Mouse (Mus musculus) neural tube, embryonic 13.5 days (tissue): ENCODE measurements around the gene Brd1. TPM values are rescaled to one million over a fixed set of nuclear protein-coding genes. Genes with fewer than 3 reads are reported as not detected.

Experiments used
- ATAC-seq: fragments of 200-750 bp; cut with Nextera tagmentation; 2 replicates; pipeline ENCODE4 v1.8.0; 2017; ENCODE audit warnings: low read depth, mild to moderate bottlenecking, moderate TSS enrichment, moderate library complexity
- H3K27ac ChIP-seq: fragments of 300-500 bp; sonication (generic); replicated peaks from 2 replicates; pipeline ENCODE4 v1.5.1; 2015; ENCODE audit warnings: moderate library complexity, mild to moderate bottlenecking, inconsistent platforms
- H3K27me3 ChIP-seq: fragments of 300-500 bp; sonication (generic); 2 replicates; pipeline ENCODE4 v1.6.1; 2015; ENCODE audit warnings: mild to moderate bottlenecking, inconsistent platforms
- H3K36me3 ChIP-seq: fragments of 300-500 bp; sonication (generic); 2 replicates; pipeline ENCODE4 v1.6.1; 2015; ENCODE audit warnings: mild to moderate bottlenecking, inconsistent platforms
- H3K4me1 ChIP-seq: fragments of 300-500 bp; sonication (generic); replicated peaks from 2 replicates; pipeline ENCODE4 v1.6.1; 2015; ENCODE audit warnings: inconsistent platforms
- H3K4me2 ChIP-seq: fragments of 300-500 bp; sonication (generic); 2 replicates; pipeline ENCODE4 v1.6.1; 2015; ENCODE audit warnings: inconsistent platforms, mild to moderate bottlenecking, moderate library complexity
- H3K4me3 ChIP-seq: fragments of 300-500 bp; sonication (generic); 2 replicates; pipeline ENCODE4 v1.5.1; 2015; ENCODE audit warnings: mild to moderate bottlenecking, inconsistent platforms
- H3K9ac ChIP-seq: fragments of 300-500 bp; sonication (generic); 2 replicates; pipeline ENCODE4 v1.6.1; 2015; ENCODE audit warnings: moderate library complexity, mild to moderate bottlenecking, inconsistent platforms
- H3K9me3 ChIP-seq: fragments of 300-500 bp; sonication (generic); 2 replicates; pipeline ENCODE4 v1.6.1; 2016; ENCODE audit warnings: inconsistent platforms
- WGBS: fragments of 180-500 bp; shearing (Covaris S2); methylation state at CpG from one replicate; pipeline ENCODE4 v1.1.7; 2015; 5-methylcytosine and 5-hydroxymethylcytosine counted together
- polyA plus RNA-seq: library from polyadenylated mRNA; unstranded; fragments of >200 nt; fragmentation: Nextera tagmentation; extraction: Ambion mirVana; gene quantifications from 2 replicates; pipeline ENCODE4 v1.2.1, GENCODE M21; 2015

The Brd1 gene
- polyA plus RNA-seq, 1 experiment from 2014 or later = 18.1 TPM

DNA sequence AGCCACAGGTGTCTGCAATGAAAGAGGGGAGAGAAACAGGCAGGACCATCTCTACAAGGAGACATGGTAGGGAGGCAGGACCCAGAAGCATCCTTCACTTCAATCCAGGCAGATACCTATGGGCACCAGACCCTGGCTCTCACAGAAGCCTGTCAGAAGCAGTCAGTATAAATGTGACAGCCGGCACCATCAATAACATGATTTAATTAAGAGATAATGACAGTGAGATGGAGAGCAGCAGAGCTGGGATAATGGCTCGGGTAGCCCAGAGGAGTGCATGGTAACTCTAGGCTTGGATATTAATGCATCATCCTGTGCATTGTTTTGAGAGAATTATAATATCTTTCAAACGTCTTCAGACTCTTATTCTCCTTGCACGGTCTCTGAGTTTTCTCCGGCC, 58.0 kb downstream of the Brd1 start:
- Histone ChIP-seq H3K4me1 (peaks cover 9% of the 10 kb centered on the region; the same call in 1 of the 2 replicates), H3K4me3 (no peak overlapping the region), H3K9me3 (no peaks in the 10 kb centered on the region), H3K4me2 (no peak overlapping the region), H3K36me3 (no peaks in the 10 kb centered on the region), H3K9ac (no peak overlapping the region), H3K27me3 (no peaks in the 10 kb centered on the region), H3K27ac (no peak overlapping the region)
- 56% methylated on average over 5 of the region's 5 CpGs for WGBS
- ATAC-seq = peak; percentile 67; the same call in 1 of the 2 replicates

- H3K9me3 ChIP-seq = no peaks in the 10 kb centered on the region
- H3K27me3 ChIP-seq = no peaks in the 10 kb centered on the region
- H3K4me3 ChIP-seq = no peak overlapping the region
- no peak overlapping the region for H3K4me2 ChIP-seq
- H3K36me3 ChIP-seq = no peaks in the 10 kb centered on the region
- no peaks in the 10 kb centered on the region for H3K4me1 ChIP-seq
- no peak overlapping the region for H3K27ac ChIP-seq
- H3K9ac ChIP-seq = no peak overlapping the region
- WGBS = 94% methylated on average over 2 of the region's 2 CpGs
- no peak for ATAC-seq
These were observed 65.3 kb downstream of the Brd1 start for GRCm38 (mm10) chr15:88668693-88669092.

DNA sequence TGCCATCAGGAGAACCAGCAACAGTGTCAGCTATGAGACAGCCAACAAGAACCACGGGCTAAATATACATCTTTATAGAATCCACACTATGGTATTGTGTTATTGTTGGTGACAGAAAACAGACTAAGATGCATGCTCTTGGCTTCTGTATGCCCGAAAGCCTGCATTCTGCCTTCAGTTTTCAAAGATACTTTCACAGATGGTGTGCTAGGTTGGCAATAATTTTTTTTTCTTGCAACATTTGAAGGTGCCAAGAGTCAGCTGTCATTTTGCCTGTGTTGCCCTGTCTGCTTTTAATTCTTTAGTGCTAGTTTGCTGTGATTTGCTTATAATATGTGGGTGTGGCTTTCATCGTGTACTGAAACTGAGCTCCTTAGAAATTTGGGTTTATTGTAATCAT, 66.4 kb downstream of the Brd1 start:
- Histone ChIP-seq H3K36me3 (no peaks in the 10 kb centered on the region), H3K9ac (no peak overlapping the region), H3K4me1 (peaks cover under 1% of the 10 kb centered on the region; the same call in 1 of the 2 replicates), H3K27ac (no peak overlapping the region), H3K4me3 (no peak overlapping the region), H3K27me3 (peaks cover 7% of the 10 kb centered on the region), H3K9me3 (no peaks in the 10 kb centered on the region), H3K4me2 (no peak overlapping the region)
- ATAC-seq = no peak
- 90% methylated on average over 3 of the region's 3 CpGs for whole genome bisulfite sequencing

- Histone ChIP-seq H3K4me1 (peaks cover 6% of the 10 kb centered on the region), H3K27me3 (peaks cover 11% of the 10 kb centered on the region), H3K9me3 (no peaks in the 10 kb centered on the region), H3K9ac (no peak overlapping the region), H3K4me3 (no peak overlapping the region), H3K27ac (no peak overlapping the region), H3K36me3 (no peaks in the 10 kb centered on the region), H3K4me2 (no peak overlapping the region)
- WGBS = 41% methylated on average over 4 of the region's 4 CpGs
- no peak for ATAC-seq
These were observed 68.2 kb downstream of the Brd1 start for GRCm38 (mm10) chr15:88665846-88666245.

GRCm38 (mm10) chr15:88663041-88663440, 71.0 kb downstream of the Brd1 start:
- Histone ChIP-seq H3K4me1 (peaks cover 6% of the 10 kb centered on the region), H3K27ac (no peak overlapping the region), H3K4me3 (no peak overlapping the region), H3K9ac (no peak overlapping the region), H3K4me2 (no peak overlapping the region), H3K36me3 (no peaks in the 10 kb centered on the region), H3K27me3 (peaks cover 11% of the 10 kb centered on the region), H3K9me3 (no peaks in the 10 kb centered on the region)
- no peak for ATAC-seq
- 38% methylated on average over 11 of the region's 11 CpGs for WGBS

DNA sequence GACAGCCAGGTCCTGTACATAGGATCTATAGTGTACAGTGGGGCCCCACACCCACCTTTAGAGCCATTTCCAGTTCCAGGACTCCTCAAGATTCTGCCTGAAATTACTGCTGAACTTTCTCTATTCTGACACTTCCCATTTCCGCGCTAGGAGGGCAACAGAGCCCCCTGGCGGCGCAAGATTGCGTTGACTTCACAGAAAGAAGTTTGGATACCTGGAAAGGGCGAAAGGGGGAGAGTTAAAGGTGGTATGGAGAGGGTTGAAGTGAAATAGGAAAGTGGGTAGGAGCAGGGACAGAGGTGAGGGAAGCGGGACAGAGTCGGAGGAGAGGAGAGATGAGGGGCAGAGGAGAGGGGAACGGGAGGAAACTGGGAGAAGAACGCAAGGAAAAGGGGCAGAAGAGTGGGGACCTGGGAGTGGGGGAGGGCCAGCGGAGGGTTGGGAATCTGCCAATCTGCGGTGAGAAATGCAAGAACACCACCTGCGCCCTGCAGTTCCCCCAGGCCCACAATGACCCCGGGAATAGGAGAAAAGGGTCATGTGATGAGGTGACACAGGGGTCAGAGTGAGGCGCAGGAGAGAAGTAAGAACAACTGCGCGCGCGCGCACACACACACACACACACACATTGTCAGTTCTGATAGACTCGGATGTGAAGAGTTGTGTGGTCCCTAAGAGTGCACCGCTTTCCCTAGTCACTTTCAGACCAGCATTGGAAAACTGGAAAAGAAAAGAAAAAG, 71.8 kb downstream of the Brd1 start:
- Histone ChIP-seq H3K9me3 (no peaks in the 10 kb centered on the region), H3K4me3 (no peak overlapping the region), H3K27ac (no peak overlapping the region), H3K4me2 (peak overlapping the region; percentile 33), H3K36me3 (no peaks in the 10 kb centered on the region), H3K4me1 (peaks cover 6% of the 10 kb centered on the region), H3K27me3 (peaks cover 11% of the 10 kb centered on the region), H3K9ac (no peak overlapping the region)
- ATAC-seq = no peak
- WGBS = 6% methylated on average over 22 of the region's 22 CpGs

DNA sequence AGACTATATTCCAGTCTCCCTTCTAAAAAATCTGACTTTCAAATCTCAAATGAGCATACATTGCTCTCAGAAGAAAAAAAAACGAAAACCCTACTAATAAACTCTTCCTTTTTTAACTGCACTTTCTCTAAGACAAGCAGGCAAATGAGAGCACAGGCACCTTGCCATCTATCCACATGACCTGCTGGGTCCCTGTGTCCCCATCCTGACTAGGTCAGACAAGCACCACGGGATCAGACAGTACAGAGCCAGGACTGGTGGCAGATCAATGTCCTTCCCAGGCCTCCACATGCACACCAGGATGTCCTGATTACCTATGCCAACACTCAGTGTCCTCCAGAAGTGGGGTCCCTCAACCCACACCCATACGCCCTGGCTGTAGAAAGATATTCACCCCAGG, 72.4 kb downstream of the Brd1 start:
- Histone ChIP-seq H3K9me3 (no peaks in the 10 kb centered on the region), H3K27me3 (peaks cover 11% of the 10 kb centered on the region), H3K27ac (no peak overlapping the region), H3K4me2 (no peak overlapping the region), H3K4me1 (peaks cover 6% of the 10 kb centered on the region), H3K4me3 (no peak overlapping the region), H3K9ac (no peak overlapping the region), H3K36me3 (no peaks in the 10 kb centered on the region)
- no peak for ATAC-seq
- WGBS = 66% methylated on average over 3 of the region's 3 CpGs

DNA sequence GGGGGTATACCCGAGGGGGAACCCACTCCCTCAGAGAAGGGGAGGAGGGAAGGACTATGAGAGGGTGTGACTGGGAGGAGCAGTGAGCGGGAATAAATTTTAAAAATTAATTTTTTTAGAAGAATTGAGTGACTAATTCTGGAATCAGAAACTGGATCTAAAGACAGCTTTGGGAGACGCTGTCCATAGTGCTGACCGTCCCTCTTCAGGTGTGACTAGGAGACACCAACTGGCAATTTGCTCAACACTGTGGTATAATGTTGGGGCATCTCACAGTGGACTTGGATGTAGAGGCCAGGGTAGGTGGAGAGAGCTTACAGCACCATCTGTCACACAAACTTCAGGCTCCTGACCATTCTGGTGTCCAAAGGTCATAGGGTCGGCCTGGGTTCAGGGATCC, 82.0 kb downstream of the Brd1 start:
- H3K4me2 ChIP-seq = no peak overlapping the region
- WGBS = 57% methylated on average over 5 of the region's 5 CpGs

GRCm38 (mm10) chr15:88651019-88651418, 83.0 kb downstream of the Brd1 start:
- no peaks in the 10 kb centered on the region for H3K36me3 ChIP-seq
- peak; percentile 77 for ATAC-seq
- H3K4me3 ChIP-seq = no peak overlapping the region
- peak overlapping the region; percentile 22; the same call in 1 of the 2 replicates for H3K4me2 ChIP-seq
- H3K4me1 ChIP-seq = peaks cover 4% of the 10 kb centered on the region; the same call in 1 of the 2 replicates
- H3K27me3 ChIP-seq = no peaks in the 10 kb centered on the region; the same call in 1 of the 2 replicates
- WGBS = 17% methylated on average over 13 of the region's 13 CpGs
- H3K9me3 ChIP-seq = no peaks in the 10 kb centered on the region
- H3K9ac ChIP-seq = no peak overlapping the region
- H3K27ac ChIP-seq = no peak overlapping the region

More for the DNA sequence above, 82.0 kb downstream of the Brd1 start:
- Histone ChIP-seq H3K9me3 (no peaks in the 10 kb centered on the region), H3K4me3 (no peak overlapping the region), H3K27me3 (no peaks in the 10 kb centered on the region; the same call in 1 of the 2 replicates), H3K36me3 (no peaks in the 10 kb centered on the region), H3K9ac (no peak overlapping the region), H3K4me1 (peaks cover 4% of the 10 kb centered on the region; the same call in 1 of the 2 replicates), H3K27ac (no peak overlapping the region)
- no peak for ATAC-seq

Other genes with a start within 250 kb of the Brd1 start
- gene Zdhhc25, start 133.9 kb downstream of the Brd1 start, polyA plus RNA-seq = not detected in 2 replicates
- 22.5 and 24.7 TPM in 2 replicates for gene Zbed4, start 17.4 kb upstream of the Brd1 start, polyA plus RNA-seq
- 7.8 and 9.3 TPM in 2 replicates for gene Alg12, start 85.1 kb upstream of the Brd1 start, polyA plus RNA-seq
- gene Creld2, start 85.4 kb upstream of the Brd1 start, polyA plus RNA-seq = 62.4 and 70.9 TPM in 2 replicates
- 51.2 and 52.5 TPM in 2 replicates for gene Pim3, start 128.0 kb upstream of the Brd1 start, polyA plus RNA-seq
- gene Ttll8, start 220.2 kb upstream of the Brd1 start, polyA plus RNA-seq = not detected in 2 replicates
- gene Mlc1, start 244.8 kb upstream of the Brd1 start, polyA plus RNA-seq = 6.7 and 8.0 TPM in 2 replicates
- gene Mov10l1, start 248.7 kb upstream of the Brd1 start, polyA plus RNA-seq = 0.11 TPM in 1 of 2 replicates, not detected in the other